ENCODE assay signal across 8 mouse cellular contexts in the genomic region with DNA sequence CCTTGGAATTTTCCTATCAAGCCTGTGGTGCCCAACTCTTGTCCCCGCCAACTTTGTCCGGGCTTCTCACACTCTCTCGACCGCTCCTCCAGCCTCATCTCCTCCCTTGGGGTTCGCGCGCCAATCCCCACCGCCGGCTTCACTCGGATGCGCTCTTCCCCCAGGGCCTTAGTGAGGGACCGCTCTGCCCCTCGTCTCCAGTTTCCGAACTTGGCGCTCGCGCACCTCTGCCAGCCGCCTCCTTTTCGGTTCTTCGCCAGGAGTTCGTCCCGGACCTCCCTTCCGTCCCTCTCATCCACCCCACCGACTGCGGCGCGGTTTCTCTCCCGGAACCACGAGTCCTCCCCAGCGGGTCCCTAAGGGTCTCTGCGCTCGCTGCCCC. TPM values are rescaled to one million over a fixed set of nuclear protein-coding genes. Genes with fewer than 3 reads are reported as not detected.
A peak's percentile ranks its signal among the peaks of the same experiment; 100 is the strongest.
DNase-seq lines count a peak whose midpoint lies in the region; ATAC-seq and TF ChIP-seq lines count a peak whose summit lies in the region.

No protein-coding gene starts in this region.

- peak; percentile 47 for DNase-seq in gastrocnemius, adult 18-20 months (ENCODE audit: low spot score)
- no peak for DNase-seq in gastrocnemius, postnatal 36 days
- no peak for DNase-seq in left cerebral cortex, adult 18-20 months (ENCODE audit: low spot score in 2 of 2)
- no peak for DNase-seq in frontal cortex, postnatal 14 days (ENCODE audit: low spot score in 2 of 2)

- peaks cover 14% of the 10 kb centered on the region for H3K4me1 ChIP-seq in embryonic facial prominence, embryonic 13.5 days
- H3K4me1 ChIP-seq in intestine, postnatal 0 days (replicated peaks; ENCODE audit: control insufficient read depth, insufficient read depth, low read length), result 0 out of 2 replicates have a peak, but pooled peaks cover 4% of the 10 kb centered on the region

- peaks cover 17% of the 10 kb centered on the region for H3K79me3 ChIP-seq in C2C12 (ENCODE audit: low read depth)

- no peak for TF ChIP-seq CTCF in C2C12 (IDR thresholded peaks at IDR 0.05; ENCODE audit: control insufficient read depth, insufficient read depth, insufficient read length)
- no peak for TF ChIP-seq CTCF in intestine, postnatal 0 days (IDR thresholded peaks at IDR 0.05; ENCODE audit: low read depth)

- peak; percentile 6; the same call in 1 of the 2 replicates for ATAC-seq in embryonic facial prominence, embryonic 13.5 days (ENCODE audit: insufficient number of reproducible peaks, insufficient read depth, low FRiP score, low TSS enrichment, low read depth)
- ATAC-seq in intestine, postnatal 0 days, result peak; percentile 20
- ATAC-seq in monocyte, adult 5-6 weeks (replicated peaks; ENCODE audit: insufficient number of reproducible peaks, low FRiP score, low TSS enrichment, poor library complexity, severe bottlenecking), result 0 out of 2 replicates have a peak, but pooled peaks have one; percentile 6

- H3K27ac ChIP-seq in embryonic facial prominence, embryonic 13.5 days, result peak overlapping the region; percentile 69
- peak overlapping the region; percentile 65 for H3K27ac ChIP-seq in intestine, postnatal 0 days (ENCODE audit: low read depth, low read length)

- H3ac ChIP-seq in C2C12 (ENCODE audit: control insufficient read depth, insufficient read length, low read depth), result peak overlapping the region; percentile 64

- H3K36me3 ChIP-seq in C2C12 (ENCODE audit: control insufficient read depth, insufficient read depth), result peaks cover 43% of the 10 kb centered on the region
- peaks cover 35% of the 10 kb centered on the region for H3K36me3 ChIP-seq in embryonic facial prominence, embryonic 13.5 days
- H3K36me3 ChIP-seq in intestine, postnatal 0 days (ENCODE audit: control insufficient read depth, insufficient read depth), result peaks cover 34% of the 10 kb centered on the region

- WGBS in embryonic facial prominence, embryonic 13.5 days, result under 1% methylated on average over 32 of the region's 32 CpGs
- 0% methylated on average over 32 of the region's 32 CpGs for WGBS in intestine, postnatal 0 days

- peak overlapping the region; percentile 97 for H3K4me3 ChIP-seq in C2C12 (ENCODE audit: insufficient read depth, poor library complexity, severe bottlenecking)
- H3K4me3 ChIP-seq in embryonic facial prominence, embryonic 13.5 days, result peak overlapping the region; percentile 82
- peak overlapping the region; percentile 73 for H3K4me3 ChIP-seq in intestine, postnatal 0 days (ENCODE audit: low read depth, low read length)

- H3K4me2 ChIP-seq in embryonic facial prominence, embryonic 13.5 days, result peak overlapping the region; percentile 81
- H3K4me2 ChIP-seq in intestine, postnatal 0 days (replicated peaks; ENCODE audit: low read depth), result peak overlapping the region; percentile 92

- H3K9me3 ChIP-seq in embryonic facial prominence, embryonic 13.5 days, result no peaks in the 10 kb centered on the region
- H3K9me3 ChIP-seq in intestine, postnatal 0 days (ENCODE audit: control insufficient read depth), result no peaks in the 10 kb centered on the region

- peak overlapping the region; percentile 88 for H3K9ac ChIP-seq in embryonic facial prominence, embryonic 13.5 days
- H3K9ac ChIP-seq in intestine, postnatal 0 days (ENCODE audit: low read depth, low read length), result peak overlapping the region; percentile 76

- intact Hi-C loops in gastrocnemius, postnatal 36 days (cut with DNase I), result loop anchor here (5.0 kb wide), 1 partner anchor 34 kb away; a partner anchor contains a TSS

- peaks cover 46% of the 10 kb centered on the region for H3K79me2 ChIP-seq in C2C12 (ENCODE audit: control insufficient read depth, insufficient read depth)

- no peaks in the 10 kb centered on the region for H3K27me3 ChIP-seq in C2C12 (ENCODE audit: control insufficient read depth, insufficient read depth, insufficient read length)
- no peaks in the 10 kb centered on the region for H3K27me3 ChIP-seq in embryonic facial prominence, embryonic 13.5 days
- H3K27me3 ChIP-seq in intestine, postnatal 0 days (replicated peaks; ENCODE audit: control insufficient read depth, insufficient read depth, low read length), result no peaks in the 10 kb centered on the region

TF ChIP-seq in C2C12, 6 proteins besides CTCF, POLR2A, EP300 and RAD21:
- TF ChIP-seq MYOD1 (IDR thresholded peaks at IDR 0.05; ENCODE audit: control insufficient read depth, insufficient read length, low read depth), result no peak
- TF ChIP-seq FOSL1 (IDR thresholded peaks at IDR 0.05; ENCODE audit: insufficient read depth, low read length, poor library complexity, severe bottlenecking), result no peak
- no peak for TF ChIP-seq CEBPB (IDR thresholded peaks at IDR 0.05; ENCODE audit: low read depth)
- no peak for TF ChIP-seq MAX (IDR thresholded peaks at IDR 0.05)
- no peak for TF ChIP-seq USF1 (IDR thresholded peaks at IDR 0.05; ENCODE audit: low read depth)
- TF ChIP-seq MYOG (IDR thresholded peaks at IDR 0.05; ENCODE audit: control insufficient read depth, extremely low read depth, insufficient read length), result no peak
TF ChIP-seq in C2C12: peak in this region for 0.

RNA-seq across cellular contexts. Expression of a gene that starts 0.5 kb away (rescaled TPM):
- total RNA-seq in gastrocnemius, adult 18-20 months (2021), result 100 to 1,000 TPM; 108 to 112 TPM
- 100 to 1,000 TPM in 1 of 2 experiments, 10 to 100 TPM in 1; 94.7 to 104 TPM for total RNA-seq in gastrocnemius, postnatal 36 days (2021)
- 143 TPM for polyA plus RNA-seq in C2C12 (2012; fragmentation: generic; extraction: Trizol)
- 112 and 115 TPM in 2 replicates for polyA plus RNA-seq in embryonic facial prominence, embryonic 13.5 days (2015; fragmentation: Nextera tagmentation; extraction: Ambion mirVana)
- polyA plus RNA-seq in intestine, postnatal 0 days (2015; fragmentation: Nextera tagmentation; extraction: Ambion mirVana), result 40.1 and 40.5 TPM in 2 replicates
- 33.8 to 45.3 TPM (median 42.1 TPM) in 3 replicates for total RNA-seq in monocyte, adult 5-6 weeks (2017)
- total RNA-seq in left cerebral cortex, adult 18-20 months (2021), result 10 to 100 TPM; 89.7 to 90.5 TPM

RNA-seq across cellular contexts. Expression of a gene that starts 9.7 kb away (rescaled TPM):
- total RNA-seq in gastrocnemius, adult 18-20 months (2021), result 10 to 100 TPM in 1 of 2 experiments, 1 to 10 TPM in 1; 8.9 to 10.3 TPM
- total RNA-seq in gastrocnemius, postnatal 36 days (2021), result 10 to 100 TPM in 1 of 2 experiments, 1 to 10 TPM in 1; 7.2 to 10.8 TPM
- 37.7 TPM for polyA plus RNA-seq in C2C12 (2012; fragmentation: generic; extraction: Trizol)
- 24.2 and 26.4 TPM in 2 replicates for polyA plus RNA-seq in embryonic facial prominence, embryonic 13.5 days (2015; fragmentation: Nextera tagmentation; extraction: Ambion mirVana)
- 23.5 and 24.4 TPM in 2 replicates for polyA plus RNA-seq in intestine, postnatal 0 days (2015; fragmentation: Nextera tagmentation; extraction: Ambion mirVana)
- 13.2 to 33.8 TPM (median 15.2 TPM) in 3 replicates for total RNA-seq in monocyte, adult 5-6 weeks (2017)
- 10 to 100 TPM; 65.9 to 76.4 TPM for total RNA-seq in left cerebral cortex, adult 18-20 months (2021)

RNA-seq across cellular contexts. Expression of a gene that starts 20.2 kb away (rescaled TPM):
- total RNA-seq in gastrocnemius, adult 18-20 months (2021), result not detected
- not detected for total RNA-seq in gastrocnemius, postnatal 36 days (2021)
- polyA plus RNA-seq in C2C12 (2012; fragmentation: generic; extraction: Trizol), result not detected
- 0.11 TPM in 1 of 2 replicates, not detected in the other for polyA plus RNA-seq in embryonic facial prominence, embryonic 13.5 days (2015; fragmentation: Nextera tagmentation; extraction: Ambion mirVana)
- not detected in 2 replicates for polyA plus RNA-seq in intestine, postnatal 0 days (2015; fragmentation: Nextera tagmentation; extraction: Ambion mirVana)
- total RNA-seq in monocyte, adult 5-6 weeks (2017), result not detected in 3 replicates
- not detected for total RNA-seq in left cerebral cortex, adult 18-20 months (2021)

RNA-seq across cellular contexts. Expression of a gene that starts 36.0 kb away (rescaled TPM):
- 100 to 1,000 TPM; 101 to 107 TPM for total RNA-seq in gastrocnemius, adult 18-20 months (2021)
- 10 to 100 TPM; 72.9 to 76.9 TPM for total RNA-seq in gastrocnemius, postnatal 36 days (2021)
- not detected for polyA plus RNA-seq in C2C12 (2012; fragmentation: generic; extraction: Trizol)
- polyA plus RNA-seq in embryonic facial prominence, embryonic 13.5 days (2015; fragmentation: Nextera tagmentation; extraction: Ambion mirVana), result 0.56 and 0.63 TPM in 2 replicates
- 0.09 and 0.18 TPM in 2 replicates for polyA plus RNA-seq in intestine, postnatal 0 days (2015; fragmentation: Nextera tagmentation; extraction: Ambion mirVana)
- total RNA-seq in monocyte, adult 5-6 weeks (2017), result not detected in 3 replicates
- not detected for total RNA-seq in left cerebral cortex, adult 18-20 months (2021)

RNA-seq across cellular contexts. Expression of a gene that starts 47.4 kb away (rescaled TPM):
- 100 to 1,000 TPM; 199 to 207 TPM for total RNA-seq in gastrocnemius, adult 18-20 months (2021)
- total RNA-seq in gastrocnemius, postnatal 36 days (2021), result 100 to 1,000 TPM; 167 to 178 TPM
- 87.6 TPM for polyA plus RNA-seq in C2C12 (2012; fragmentation: generic; extraction: Trizol)
- polyA plus RNA-seq in embryonic facial prominence, embryonic 13.5 days (2015; fragmentation: Nextera tagmentation; extraction: Ambion mirVana), result 37.4 and 43.5 TPM in 2 replicates
- 6.6 and 6.8 TPM in 2 replicates for polyA plus RNA-seq in intestine, postnatal 0 days (2015; fragmentation: Nextera tagmentation; extraction: Ambion mirVana)
- 1.3 to 8.1 TPM (median 3.0 TPM) in 3 replicates for total RNA-seq in monocyte, adult 5-6 weeks (2017)
- total RNA-seq in left cerebral cortex, adult 18-20 months (2021), result 100 to 1,000 TPM in 1 of 2 experiments, 10 to 100 TPM in 1; 93.6 to 103 TPM
